Mouse (Mus musculus) embryo, embryonic 10.5 days (tissue): ENCODE data around the gene Pls1.

Experiments used
- DNase-seq: peaks from one replicate; pipeline ENCODE4 v3.0.0-alpha.2; 2015; ENCODE audit warnings: low spot score

Gene Pls1

GRCm38 (mm10) chr9:95705371-95705770 lies 139.7 kb downstream of the Pls1 start:
- DNase-seq, result no peak

- no peak for DNase-seq
Measured at GRCm38 (mm10) chr9:95704078-95704477, 141.0 kb downstream of the Pls1 start.
